ENCODE assay signal across 27 mouse cellular contexts in genomic region chr7:81022731-81023130, GRCm38 (mm10). TPM values are rescaled to one million over a fixed set of nuclear protein-coding genes. Genes with fewer than 3 reads are reported as not detected.
DNase-seq lines count a peak whose midpoint lies in the region; ATAC-seq and TF ChIP-seq lines count a peak whose summit lies in the region.
"Had no signal": no experiment of that assay in that cellular context is flagged by ENCODE, and none has a peak within 500 bp of the region (broad histone marks: within the 10 kb centered on the region; RNA-seq: fewer than 3 reads in every experiment).

No protein-coding gene starts in this region.

- H3K9me3 ChIP-seq in liver, embryonic 12.5 days (replicated peaks): no peaks in the 10 kb centered on the region
- H3K9me3 ChIP-seq in liver, embryonic 15.5 days (replicated peaks): no peaks in the 10 kb centered on the region
- H3K9me3 ChIP-seq: forebrain, embryonic 10.5 days; heart, embryonic 12.5 days; heart, embryonic 15.5 days; hindbrain, embryonic 10.5 days; hindbrain, embryonic 13.5 days had no signal

- no peaks in the 10 kb centered on the region for H3K27me3 ChIP-seq in liver, embryonic 12.5 days (replicated peaks)
- H3K27me3 ChIP-seq in liver, embryonic 15.5 days: no peaks in the 10 kb centered on the region
- H3K27me3 ChIP-seq: heart, embryonic 12.5 days; heart, embryonic 15.5 days; hindbrain, embryonic 13.5 days had no signal

- H3K4me2 ChIP-seq in liver, embryonic 12.5 days: peak overlapping the region; percentile 52
- H3K4me2 ChIP-seq in liver, embryonic 15.5 days: peak overlapping the region; percentile 32
- H3K4me2 ChIP-seq: heart, embryonic 12.5 days; heart, embryonic 15.5 days; hindbrain, embryonic 13.5 days had no signal

- peak; percentile 88 for ATAC-seq in liver, embryonic 12.5 days
- peak; percentile 81 for ATAC-seq in liver, embryonic 15.5 days (ENCODE audit: insufficient read depth)
- peak; percentile 48; the same call in 1 of the 2 replicates for ATAC-seq in megakaryocyte progenitor cell, adult 5-6 weeks (replicated peaks; ENCODE audit: poor library complexity)
- ATAC-seq: activated CD4-positive, CD25-positive, alpha-beta regulatory T cell, adult 4 months; CD4-positive, CD25-positive, alpha-beta regulatory T cell, adult 4 months; forebrain, embryonic 14.5 days; forebrain, postnatal 0 days; hindbrain, embryonic 16.5 days had no signal

- H3K4me1 ChIP-seq in liver, embryonic 12.5 days: peaks cover 36% of the 10 kb centered on the region
- H3K4me1 ChIP-seq in liver, embryonic 15.5 days (replicated peaks): peaks cover 31% of the 10 kb centered on the region
- H3K4me1 ChIP-seq: heart, embryonic 12.5 days; heart, embryonic 15.5 days; hindbrain, embryonic 10.5 days; hindbrain, embryonic 13.5 days had no signal

- intact Hi-C loops in left cerebral cortex, postnatal 10 days (cut with DNase I): no loop called here
- intact Hi-C loops in left cerebral cortex, adult 2 months (cut with DNase I): loop anchor here (5.0 kb wide), 1 partner anchor 120 kb away; the partner anchor contains the start of gene Wdr73

- peaks cover 79% of the 10 kb centered on the region for H3K36me3 ChIP-seq in liver, embryonic 12.5 days
- H3K36me3 ChIP-seq in liver, embryonic 15.5 days (replicated peaks): peaks cover 68% of the 10 kb centered on the region

- TF ChIP-seq CTCF in left cerebral cortex, adult 2 months (IDR thresholded peaks at IDR 0.05): no peak

- no peak overlapping the region for H3K4me3 ChIP-seq in liver, embryonic 12.5 days
- no peak overlapping the region for H3K4me3 ChIP-seq in liver, embryonic 15.5 days (replicated peaks)
- no peak overlapping the region for H3K4me3 ChIP-seq in left cerebral cortex, adult 2 months
- H3K4me3 ChIP-seq: forebrain, embryonic 10.5 days; heart, embryonic 12.5 days; heart, embryonic 15.5 days; hindbrain, embryonic 10.5 days; hindbrain, embryonic 13.5 days had no signal

- H3K9ac ChIP-seq in liver, embryonic 12.5 days: peak overlapping the region; percentile 23; the same call in 1 of the 2 replicates
- 0 out of 2 replicates have a peak overlapping the region, but pooled peaks have one; percentile 5 for H3K9ac ChIP-seq in liver, embryonic 15.5 days
- H3K9ac ChIP-seq: forebrain, postnatal 0 days; heart, embryonic 12.5 days; heart, embryonic 15.5 days; hindbrain, embryonic 13.5 days had no signal

- peak; percentile 33 for DNase-seq in c-Kit-positive CD71-positive TER-119-negative erythroid progenitor cells, embryonic 14.5 days (ENCODE audit: low read depth)
- DNase-seq in adipocyte (ENCODE audit: low spot score): no peak
- no peak for DNase-seq in spleen, postnatal 14 days (ENCODE audit: low spot score in 2 of 2)
- no peak for DNase-seq in left cerebral cortex, postnatal 10 days (ENCODE audit: extremely low spot score in 1 of 2, low spot score in 2 of 2)
- DNase-seq in left cerebral cortex, adult 2 months (ENCODE audit: extremely low spot score in 1 of 2, low spot score in 2 of 2): no peak
- DNase-seq: adrenal gland, postnatal 10 days; adrenal gland, postnatal 36 days; cerebellum, adult 18-20 months; cerebellum, adult 9-10 months; cerebellum, postnatal 14 days; forebrain, postnatal 0 days; gastrocnemius, postnatal 25 days; heart, adult 18-20 months; heart, postnatal 10 days; heart, postnatal 36 days had no signal

- H3K27ac ChIP-seq in liver, embryonic 12.5 days: peak overlapping the region; percentile 67
- H3K27ac ChIP-seq in liver, embryonic 15.5 days (replicated peaks): 0 out of 2 replicates have a peak overlapping the region, but pooled peaks have one; percentile 8
- H3K27ac ChIP-seq in left cerebral cortex, adult 2 months: no peak overlapping the region; the same call in 1 of the 2 replicates
- H3K27ac ChIP-seq: forebrain, embryonic 10.5 days; heart, embryonic 15.5 days; hindbrain, embryonic 10.5 days; hindbrain, embryonic 13.5 days had no signal

RNA-seq across cellular contexts. Expression of gene Zfp592, which starts 29.2 kb away (rescaled TPM):
- 11.9 and 12.0 TPM in 2 replicates for polyA plus RNA-seq in liver, embryonic 12.5 days (2016; fragmentation: Nextera tagmentation; extraction: Ambion mirVana)
- 5.5 and 6.8 TPM in 2 replicates for polyA plus RNA-seq in liver, embryonic 15.5 days (2015; fragmentation: Nextera tagmentation; extraction: Ambion mirVana)
- 19.3 and 22.6 TPM in 2 replicates for total RNA-seq in megakaryocyte progenitor cell, adult 5-6 weeks (2015)
- total RNA-seq in megakaryocyte progenitor cell, adult 5-6 weeks (2017): 17.3 and 20.8 TPM in 2 replicates
- total RNA-seq in left cerebral cortex, postnatal 10 days (2021): 10 to 100 TPM; 21.2 to 22.9 TPM
- 10 to 100 TPM; 22.3 to 24.1 TPM for total RNA-seq in left cerebral cortex, adult 2 months (2021)

RNA-seq across cellular contexts. Expression of gene Alpk3, which starts 34.7 kb away (rescaled TPM):
- polyA plus RNA-seq in liver, embryonic 12.5 days (2016; fragmentation: Nextera tagmentation; extraction: Ambion mirVana): 0.11 and 0.14 TPM in 2 replicates
- polyA plus RNA-seq in liver, embryonic 15.5 days (2015; fragmentation: Nextera tagmentation; extraction: Ambion mirVana): 0.20 and 0.23 TPM in 2 replicates
- 0.34 and 0.35 TPM in 2 replicates for total RNA-seq in megakaryocyte progenitor cell, adult 5-6 weeks (2015)
- 0.67 and 0.95 TPM in 2 replicates for total RNA-seq in megakaryocyte progenitor cell, adult 5-6 weeks (2017)
- total RNA-seq in left cerebral cortex, postnatal 10 days (2021): under 1 TPM; 0.49 to 0.61 TPM
- under 1 TPM; 0.30 to 0.54 TPM for total RNA-seq in left cerebral cortex, adult 2 months (2021)
